Mouse (Mus musculus) adrenal gland, postnatal 0 days (tissue): ENCODE measurements around the gene Ppm1a. TPM values are rescaled to one million over a fixed set of nuclear protein-coding genes. Genes with fewer than 3 reads are reported as not detected.

Experiments
- polyA plus RNA-seq: library from polyadenylated mRNA; unstranded; fragments of >200 nt; fragmentation: Nextera tagmentation; extraction: Ambion mirVana; gene quantifications from 2 replicates; pipeline ENCODE4 v1.2.1, GENCODE M21; 2015

Ppm1a gene
- 76.8 and 95.7 TPM in 2 replicates for polyA plus RNA-seq

GRCm38 (mm10) chr12:72757086-72757485 is at the start of gene Ppm1a:
Gene Ppm1a (plus strand): TSS chr12:72757455.

Other genes starting within 250 kb of the Ppm1a start
- gene Pcnx4, start 221.1 kb upstream of the Ppm1a start, polyA plus RNA-seq: 7.1 and 7.6 TPM in 2 replicates
- not detected in 2 replicates for gene Gm4756, start 107.8 kb upstream of the Ppm1a start, polyA plus RNA-seq
- gene Dhrs7, start 92.5 kb upstream of the Ppm1a start, polyA plus RNA-seq: 72.7 and 125 TPM in 2 replicates
- gene Six6, start 182.4 kb downstream of the Ppm1a start, polyA plus RNA-seq: not detected in 2 replicates
- 1.7 and 2.2 TPM in 2 replicates for gene 4930447C04Rik, start 183.3 kb downstream of the Ppm1a start, polyA plus RNA-seq